Mouse (Mus musculus): ENCODE data around the gene Lrig1.

- TF ChIP-seq POLR2A (IDR thresholded peaks at IDR 0.05; ENCODE audit: borderline replicate concordance, low read depth, low read length) (no peak), CTCF (IDR thresholded peaks at IDR 0.05; ENCODE audit: low read depth, low read length) (no peak)
Measured at GRCm38 (mm10) chr6:94667131-94667530, 32.8 kb downstream of the Lrig1 start.

Data from bone marrow macrophage, adult 2 months (primary cell).